Mouse (Mus musculus) C2C12 (cell line): ENCODE data around the gene Epdr1. TPM values are rescaled to one million over a fixed set of nuclear protein-coding genes. Genes with fewer than 3 reads are reported as not detected.
A peak's percentile ranks its signal among the peaks of the same experiment; 100 is the strongest.
"Not testable (repeated sequence)": the region's sequence is repeated elsewhere in the genome, so short reads cannot be mapped to it uniquely, and the experiment has no call there.

Experiments
- H3K27me3 ChIP-seq: one replicate; pipeline ENCODE4 v1.6.1; 2011; ENCODE audit not compliant: control insufficient read depth, insufficient read depth, insufficient read length
- H3K36me3 ChIP-seq: one replicate; pipeline ENCODE4 v1.6.1; 2011; ENCODE audit not compliant: control insufficient read depth, insufficient read depth
- H3K4me3 ChIP-seq: one replicate; pipeline ENCODE4 v1.5.1; 2011; ENCODE audit warnings: mild to moderate bottlenecking, control low read depth; ENCODE audit not compliant: poor library complexity, insufficient read depth, severe bottlenecking
- H3K79me2 ChIP-seq: one replicate; pipeline ENCODE4 v1.6.1; 2011; ENCODE audit not compliant: control insufficient read depth, insufficient read depth
- H3K79me3 ChIP-seq: one replicate; pipeline ENCODE4 v1.6.1; 2011; ENCODE audit warnings: low read depth, control low read depth
- H3ac ChIP-seq: one replicate; pipeline ENCODE3; 2011; ENCODE audit warnings: low read depth; ENCODE audit not compliant: control insufficient read depth, insufficient read length
- CEBPB ChIP-seq: IDR thresholded peaks from one replicate; pipeline ENCODE4 v1.6.1; 2011; ENCODE audit warnings: low read depth, mild to moderate bottlenecking, control low read depth, moderate library complexity
- CTCF ChIP-seq: IDR thresholded peaks from one replicate; pipeline ENCODE4 v1.5.1; 2011; ENCODE audit not compliant: control insufficient read depth, insufficient read depth, insufficient read length
- FOSL1 ChIP-seq: IDR thresholded peaks from one replicate; pipeline ENCODE4 v1.8.0; 2011; ENCODE audit warnings: mild to moderate bottlenecking, low read length; ENCODE audit not compliant: poor library complexity, insufficient read depth, severe bottlenecking
- MAX ChIP-seq: IDR thresholded peaks from one replicate; pipeline ENCODE4 v1.6.1; 2011; ENCODE audit warnings: mild to moderate bottlenecking, control low read depth
- MYOD1 ChIP-seq: IDR thresholded peaks from one replicate; pipeline ENCODE4 v1.6.1; 2011; ENCODE audit warnings: low read depth; ENCODE audit not compliant: control insufficient read depth, insufficient read length
- MYOG ChIP-seq: IDR thresholded peaks from one replicate; pipeline ENCODE4 v1.6.1; 2011; ENCODE audit not compliant: control insufficient read depth, insufficient read length; ENCODE audit errors: extremely low read depth
- USF1 ChIP-seq: IDR thresholded peaks from one replicate; pipeline ENCODE4 v1.6.1; 2011; ENCODE audit warnings: low read depth, mild to moderate bottlenecking, control low read depth, moderate library complexity
- polyA plus RNA-seq: library from polyadenylated mRNA; unstranded; fragments of >200 nt; fragmentation: generic; extraction: Trizol; gene quantifications from one replicate; pipeline ENCODE4 v1.2.1, GENCODE M21; 2012; ENCODE audit warnings: missing spikeins

The Epdr1 gene
- polyA plus RNA-seq, 1 experiment, result 30.6 TPM

DNA sequence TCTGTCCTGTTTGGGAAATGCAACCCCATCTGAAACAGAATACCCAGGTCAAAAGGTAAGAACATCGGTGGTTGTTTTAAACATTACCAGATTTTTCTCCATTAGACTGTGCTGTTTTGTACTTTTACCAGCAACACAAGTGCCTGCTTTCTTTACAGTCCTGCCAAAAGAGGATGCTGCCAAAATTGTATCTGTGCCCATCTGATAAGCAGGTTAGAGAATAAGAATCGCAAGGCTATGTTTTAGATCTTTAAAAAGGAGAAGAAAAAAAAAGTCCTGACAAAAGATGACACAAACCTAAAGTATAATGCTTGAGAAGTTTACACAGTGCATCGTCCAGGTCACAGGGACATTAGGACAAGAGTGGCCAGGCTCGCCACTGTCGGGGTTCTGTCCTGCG lies 20.5 kb downstream of the Epdr1 start:
- Histone ChIP-seq H3K79me3 (no peaks in the 10 kb centered on the region), H3ac (no peak overlapping the region)
- TF ChIP-seq CTCF (no peak), MYOD1 (no peak), FOSL1 (no peak), MYOG (no peak), CEBPB (no peak), MAX (no peak), USF1 (no peak)

DNA sequence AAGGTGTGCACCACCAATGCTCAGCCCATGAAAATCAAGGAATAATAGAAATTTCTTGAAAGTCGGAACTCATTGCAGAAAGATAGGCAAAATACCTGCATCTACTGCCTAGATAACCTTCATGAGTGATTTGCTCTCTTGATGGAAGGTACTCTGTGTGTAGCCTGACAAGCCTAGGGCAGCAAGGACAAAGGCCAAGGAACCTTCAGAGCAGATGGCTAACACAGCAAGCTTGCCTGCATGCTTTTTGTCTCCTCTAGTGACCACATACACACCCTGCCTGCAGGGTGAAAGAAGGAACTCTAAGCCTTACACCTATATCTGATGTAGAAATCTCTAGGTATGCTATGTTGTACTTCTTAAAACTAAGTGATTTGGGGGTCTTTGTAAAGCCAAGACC lies 24.6 kb downstream of the Epdr1 start:
- H3K36me3 ChIP-seq, result peaks cover 8% of the 10 kb centered on the region
- TF ChIP-seq MYOD1 (no peak), FOSL1 (no peak), USF1 (no peak), MAX (no peak), CTCF (no peak), MYOG (no peak), CEBPB (no peak)
- no peak overlapping the region for H3ac ChIP-seq
- no peaks in the 10 kb centered on the region for H3K27me3 ChIP-seq
- no peaks in the 10 kb centered on the region for H3K79me3 ChIP-seq
- no peaks in the 10 kb centered on the region for H3K79me2 ChIP-seq
- no peak overlapping the region for H3K4me3 ChIP-seq

More for the DNA sequence above, 20.5 kb downstream of the Epdr1 start:
- H3K27me3 ChIP-seq, result no peaks in the 10 kb centered on the region
- no peaks in the 10 kb centered on the region for H3K36me3 ChIP-seq
- no peak overlapping the region for H3K4me3 ChIP-seq
- peaks cover 5% of the 10 kb centered on the region for H3K79me2 ChIP-seq

DNA sequence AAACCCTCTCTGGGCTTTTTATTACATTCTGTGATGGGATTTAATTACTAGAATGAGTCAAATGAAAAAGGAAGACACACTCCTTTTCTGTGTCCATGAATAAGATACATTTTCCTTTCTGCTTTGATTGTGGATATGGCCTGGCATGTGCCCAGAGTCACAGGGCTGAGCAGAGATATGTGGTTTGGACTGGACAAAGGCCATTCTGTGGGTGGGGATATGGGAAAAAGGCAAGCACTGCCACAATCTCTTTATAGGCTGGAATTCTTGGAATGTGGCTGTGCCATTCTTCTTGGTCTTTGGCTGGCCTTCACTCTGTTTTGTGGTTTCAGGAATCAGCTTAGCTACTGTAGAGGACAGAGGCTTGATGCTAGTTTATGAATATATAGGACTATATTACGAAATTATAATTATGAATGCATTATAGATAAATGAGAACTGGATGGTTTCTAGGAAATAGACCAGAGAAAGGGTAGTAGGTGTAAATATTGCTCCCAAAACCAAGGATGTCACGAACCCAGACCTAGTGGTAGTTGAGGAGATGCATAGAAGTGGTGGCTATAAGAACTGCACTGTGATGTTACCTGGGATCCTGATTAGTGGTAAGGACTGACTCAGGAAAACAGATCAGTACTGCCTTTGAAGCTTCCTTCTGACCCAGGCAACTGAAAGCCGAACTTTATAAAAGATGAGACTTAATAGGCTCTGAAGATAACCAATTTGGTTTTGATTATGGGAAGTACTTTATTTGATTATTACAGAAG lies 28.5 kb downstream of the Epdr1 start:
- H3ac ChIP-seq, result no peak overlapping the region
- H3K79me2 ChIP-seq, result no peaks in the 10 kb centered on the region
- peak; percentile 2 for TF ChIP-seq MYOD1
- TF ChIP-seq USF1, result no peak
- TF ChIP-seq MAX, result peak; percentile 65
- TF ChIP-seq CTCF, result no peak
- TF ChIP-seq CEBPB, result no peak
- no peak for TF ChIP-seq MYOG
- no peak for TF ChIP-seq FOSL1
- no peaks in the 10 kb centered on the region for H3K27me3 ChIP-seq
- no peaks in the 10 kb centered on the region for H3K79me3 ChIP-seq
- peaks cover 8% of the 10 kb centered on the region for H3K36me3 ChIP-seq
- no peak overlapping the region for H3K4me3 ChIP-seq

DNA sequence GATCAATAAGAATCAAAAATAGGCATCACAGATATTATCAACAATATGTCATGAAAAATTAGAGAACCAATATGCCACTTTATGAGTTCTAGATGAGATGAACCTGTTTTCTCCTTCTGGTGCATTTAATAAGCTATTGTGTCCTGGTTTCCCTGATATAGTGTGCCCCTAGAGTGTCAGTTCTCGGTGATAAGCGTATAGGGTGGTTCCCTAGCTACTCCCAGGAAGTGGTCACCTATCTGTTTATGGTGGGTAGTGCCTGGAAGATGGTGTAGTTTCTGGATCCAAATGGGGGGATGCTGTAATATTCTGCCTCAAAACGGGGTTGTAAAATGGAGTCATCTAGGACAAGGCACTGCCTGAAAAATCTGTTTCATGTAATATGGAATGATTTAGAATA lies 43.8 kb downstream of the Epdr1 start:
- Histone ChIP-seq H3K27me3 (no peaks in the 10 kb centered on the region), H3ac (no peak overlapping the region), H3K4me3 (no peak overlapping the region), H3K36me3 (no peaks in the 10 kb centered on the region), H3K79me2 (no peaks in the 10 kb centered on the region), H3K79me3 (no peaks in the 10 kb centered on the region)
- no peak for TF ChIP-seq MYOD1
- TF ChIP-seq MAX, result no peak
- TF ChIP-seq FOSL1, result no peak
- TF ChIP-seq USF1, result no peak
- TF ChIP-seq CEBPB, result no peak
- no peak for TF ChIP-seq MYOG
- no peak for TF ChIP-seq CTCF

DNA sequence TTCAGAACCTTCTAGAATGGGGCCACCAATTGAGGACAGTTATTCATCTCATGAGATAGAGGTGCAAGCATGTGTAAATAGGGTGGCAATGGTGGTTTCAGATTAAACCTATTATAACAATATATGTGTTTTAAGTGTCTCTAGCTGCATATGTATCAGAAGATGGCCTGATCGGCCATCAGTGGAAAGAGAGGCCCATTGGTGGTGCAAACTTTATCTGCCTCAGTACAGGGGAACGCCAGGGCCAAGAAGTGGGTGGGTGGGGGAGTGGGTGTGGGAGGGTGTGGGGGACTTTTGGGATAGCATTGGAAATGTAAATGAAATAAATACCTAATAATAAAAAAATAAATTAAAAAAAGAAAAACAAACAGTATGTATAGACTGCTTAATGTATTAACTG lies 45.0 kb downstream of the Epdr1 start:
- H3K79me2 ChIP-seq, H3K36me3 ChIP-seq, H3K4me3 ChIP-seq, H3K79me3 ChIP-seq, H3K27me3 ChIP-seq, H3ac ChIP-seq: not testable (repeated sequence)

DNA sequence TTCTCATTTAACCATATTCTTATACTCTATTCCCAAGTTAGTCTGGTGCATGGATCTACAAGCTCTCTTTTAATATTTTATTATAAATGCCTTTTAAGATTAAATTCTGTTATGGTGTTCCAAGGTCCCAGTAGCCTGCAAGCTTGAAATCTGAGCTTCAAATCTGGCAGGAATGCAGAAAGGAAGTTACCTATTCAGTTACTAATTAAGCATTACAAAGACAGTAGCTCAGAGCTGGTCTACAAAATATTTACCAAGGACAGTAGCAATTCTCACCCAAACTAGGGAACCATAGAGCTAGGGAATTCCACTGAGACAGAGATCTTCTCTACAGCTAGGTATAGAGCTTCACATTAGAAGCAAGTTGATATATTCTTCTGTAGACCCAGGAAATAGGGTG lies 49.6 kb downstream of the Epdr1 start:
- not testable (repeated sequence) for H3ac ChIP-seq, H3K4me3 ChIP-seq, H3K36me3 ChIP-seq, H3K27me3 ChIP-seq, H3K79me2 ChIP-seq, H3K79me3 ChIP-seq
